Comparison of ENCODE assay signal across 43 mouse cellular contexts in genomic region chr5:135529964-135530363, GRCm38 (mm10). TPM values are rescaled to one million over a fixed set of nuclear protein-coding genes. Genes with fewer than 3 reads are reported as not detected.
"Had no signal": no experiment of that assay in that cellular context is flagged by ENCODE, and none has a peak within 500 bp of the region (broad histone marks: within the 10 kb centered on the region; RNA-seq: fewer than 3 reads in every experiment).

No protein-coding gene starts in this region.

- H3K27me3 ChIP-seq: heart, embryonic 13.5 days; heart, embryonic 15.5 days; hindbrain, embryonic 13.5 days; hindbrain, embryonic 15.5 days; limb, embryonic 12.5 days; liver, embryonic 13.5 days; liver, embryonic 15.5 days had no signal

- H3K9me3 ChIP-seq: heart, embryonic 13.5 days; heart, embryonic 15.5 days; hindbrain, embryonic 13.5 days; hindbrain, embryonic 15.5 days; limb, embryonic 10.5 days; limb, embryonic 12.5 days; liver, embryonic 13.5 days; liver, embryonic 15.5 days had no signal

- H3K4me2 ChIP-seq: heart, embryonic 11.5 days; heart, embryonic 13.5 days; heart, embryonic 15.5 days; hindbrain, embryonic 13.5 days; hindbrain, embryonic 15.5 days; limb, embryonic 12.5 days; liver, embryonic 11.5 days; liver, embryonic 13.5 days; liver, embryonic 15.5 days had no signal

- ATAC-seq: hindbrain, postnatal 0 days; intestine, embryonic 16.5 days had no signal

- H3K4me1 ChIP-seq: liver, embryonic 13.5 days; liver, embryonic 15.5 days had no signal

- H3K9ac ChIP-seq: heart, embryonic 13.5 days; heart, embryonic 15.5 days; hindbrain, embryonic 13.5 days; hindbrain, embryonic 15.5 days; limb, embryonic 12.5 days; liver, embryonic 13.5 days; liver, embryonic 15.5 days had no signal

- H3K4me3 ChIP-seq: heart, adult 2 months; heart, embryonic 13.5 days; heart, embryonic 15.5 days; hindbrain, embryonic 13.5 days; hindbrain, embryonic 15.5 days; limb, embryonic 10.5 days; limb, embryonic 12.5 days; liver, embryonic 13.5 days; liver, embryonic 15.5 days had no signal

- DNase-seq: gastrocnemius, postnatal 14 days; gastrocnemius, postnatal 36 days; heart, adult 11 months; heart, adult 2 months; heart, postnatal 14 days; heart, postnatal 36 days; kidney, adult 11 months; kidney, adult 2 months; kidney, adult 9 months; kidney, postnatal 14 days; kidney, postnatal 36 days; layer of hippocampus, adult 9-11 months; layer of hippocampus, postnatal 36 days; liver; liver, embryonic 13.5 days had no signal

- H3K36me3 ChIP-seq: heart, embryonic 15.5 days; hindbrain, embryonic 13.5 days; hindbrain, embryonic 15.5 days; liver, embryonic 13.5 days; liver, embryonic 15.5 days had no signal

- H3K27ac ChIP-seq: heart, adult 2 months; heart, embryonic 13.5 days; heart, embryonic 15.5 days; hindbrain, embryonic 13.5 days; hindbrain, embryonic 15.5 days; hindbrain, postnatal 0 days; kidney, postnatal 0 days; limb, embryonic 10.5 days; limb, embryonic 12.5 days; liver, embryonic 13.5 days; liver, embryonic 15.5 days had no signal

RNA-seq across cellular contexts. Expression of gene Ccl26, which starts 33.4 kb away (rescaled TPM):
- total RNA-seq: gastrocnemius, adult 18-20 months; gastrocnemius, adult 8-10 months; gastrocnemius, postnatal 14 days; gastrocnemius, postnatal 36 days; heart, adult 2 months; heart, postnatal 14 days; heart, postnatal 36 days; hematopoietic stem cell, adult 5-6 weeks; hindbrain, postnatal 0 days; layer of hippocampus, adult 18-20 months; layer of hippocampus, adult 8-10 months; layer of hippocampus, postnatal 14 days; layer of hippocampus, postnatal 36 days; left cerebral cortex, adult 18-20 months; left cerebral cortex, adult 8-10 months; left cerebral cortex, postnatal 14 days; left cerebral cortex, postnatal 36 days had no signal
- polyA plus RNA-seq: gonadal fat pad, adult 2 months; heart, adult 2 months; heart, embryonic 11.5 days; heart, embryonic 13.5 days; heart, embryonic 15.5 days; heart, postnatal 0 days; hindbrain, embryonic 11.5 days; hindbrain, embryonic 13.5 days; hindbrain, embryonic 15.5 days; hindbrain, postnatal 0 days; intestine, embryonic 14.5 days; intestine, embryonic 16.5 days; kidney, adult 2 months; kidney, postnatal 0 days; large intestine, adult 2 months; limb, embryonic 10.5 days; limb, embryonic 12.5 days; limb, embryonic 14.5 days; liver, embryonic 11.5 days; liver, embryonic 13.5 days; liver, embryonic 15.5 days had no signal

RNA-seq across cellular contexts. Expression of gene Ccl24, which starts 42.9 kb away (rescaled TPM):
- total RNA-seq: hematopoietic stem cell, adult 5-6 weeks; layer of hippocampus, postnatal 36 days; left cerebral cortex, adult 8-10 months; left cerebral cortex, postnatal 14 days had no signal
